Mouse (Mus musculus): ENCODE data around the gene Rexo5. TPM values are rescaled to one million over a fixed set of nuclear protein-coding genes. Genes with fewer than 3 reads are reported as not detected.

Rexo5 gene
- total and polyA plus RNA-seq, 3 experiments: 3.5 to 64.3 (median 58.4) TPM

DNA sequence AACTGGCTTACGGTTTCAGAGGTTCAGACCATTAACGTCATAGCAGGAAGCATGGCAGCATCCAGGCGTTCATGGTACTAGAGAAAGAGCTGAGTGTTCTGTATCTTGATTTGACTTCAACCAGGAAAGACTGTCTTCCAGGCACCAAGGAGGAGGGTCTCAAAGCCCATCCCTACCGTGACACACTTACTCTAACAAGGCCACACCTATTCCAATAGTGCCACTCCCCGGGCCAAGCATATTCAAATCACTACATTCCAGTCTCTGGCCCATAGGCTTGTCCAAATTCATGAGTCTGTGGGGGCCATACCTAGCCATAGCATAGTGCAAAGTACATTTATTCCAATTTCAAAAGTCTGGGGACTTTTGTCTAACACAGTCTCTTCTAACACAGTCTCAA lies 13.6 kb downstream of the Rexo5 start:
- Histone ChIP-seq H3K9me3 (replicated peaks) (no peaks in the 10 kb centered on the region), H3K27me3 (ENCODE audit: insufficient read depth, low read length) (no peaks in the 10 kb centered on the region), H3K4me1 (ENCODE audit: insufficient read depth, low read depth, low read length) (no peaks in the 10 kb centered on the region), H3K4me3 (ENCODE audit: low read depth, low read length) (no peak overlapping the region), H3K36me3 (replicated peaks) (peaks cover 66% of the 10 kb centered on the region)
- ATAC-seq (ENCODE audit: extremely low read depth, insufficient number of reproducible peaks, low FRiP score, poor library complexity, severe bottlenecking) (no peak), DNase-seq (ENCODE audit: low spot score) (no peak)
- no peak for TF ChIP-seq CTCF (IDR thresholded peaks at IDR 0.05; ENCODE audit: low read depth, low read length)
- no peak for TF ChIP-seq TAL1 (conservative IDR thresholded peaks at IDR 0.05; ENCODE audit: low read depth, low read length)
- TF ChIP-seq GATA1 (IDR thresholded peaks at IDR 0.05; ENCODE audit: borderline replicate concordance, low read length): no peak

DNA sequence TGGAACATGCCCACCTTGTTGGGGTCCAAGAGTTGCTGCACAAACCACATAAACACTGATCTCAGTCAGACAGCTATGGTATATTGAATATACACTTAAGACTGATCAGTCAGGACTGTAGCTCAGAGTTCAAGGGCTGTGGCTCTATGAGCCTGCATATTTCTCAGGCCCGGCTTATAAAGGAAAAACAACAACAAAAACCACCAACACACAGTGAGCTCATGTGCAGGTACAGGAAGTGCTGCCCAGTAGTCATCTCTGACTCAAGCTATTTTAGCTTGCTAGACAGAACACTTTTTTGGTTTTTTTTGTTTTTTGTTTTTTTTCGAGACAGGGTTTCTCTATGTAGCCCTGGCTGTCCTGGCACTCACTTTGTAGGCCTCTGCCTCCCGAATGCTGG lies 14.9 kb downstream of the Rexo5 start:
- H3K9me3 ChIP-seq (replicated peaks): no peaks in the 10 kb centered on the region

DNA sequence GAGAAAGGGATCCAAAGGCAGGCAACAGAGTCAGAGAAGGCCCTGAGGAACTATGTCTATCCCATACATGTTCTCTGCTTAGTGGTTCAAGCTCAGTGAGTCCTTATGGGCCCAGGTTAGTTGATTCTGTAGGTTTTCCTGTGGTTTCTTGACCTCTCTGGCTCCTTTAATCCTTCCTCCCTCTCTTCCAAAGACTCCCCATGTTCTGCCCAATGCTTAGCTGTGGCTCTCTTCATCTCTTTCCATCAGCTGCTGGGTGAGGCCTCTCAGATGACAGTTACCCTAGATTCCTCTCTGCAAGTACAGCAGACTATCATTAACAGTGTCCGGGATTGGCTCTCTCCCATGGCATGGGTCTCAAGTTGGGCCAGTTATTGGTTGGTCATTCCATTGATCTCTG lies 41.6 kb downstream of the Rexo5 start:
- Histone ChIP-seq H3K4me3 (ENCODE audit: low read depth, low read length) (no peak overlapping the region), H3K27me3 (ENCODE audit: insufficient read depth, low read length) (no peaks in the 10 kb centered on the region), H3K9me3 (replicated peaks) (no peaks in the 10 kb centered on the region), H3K4me1 (ENCODE audit: insufficient read depth, low read depth, low read length) (peaks cover 24% of the 10 kb centered on the region), H3K36me3 (replicated peaks) (peaks cover 38% of the 10 kb centered on the region)
- TF ChIP-seq CTCF (IDR thresholded peaks at IDR 0.05; ENCODE audit: low read depth, low read length) (no peak), GATA1 (IDR thresholded peaks at IDR 0.05; ENCODE audit: borderline replicate concordance, low read length) (no peak), GATA2 (IDR thresholded peaks at IDR 0.05; ENCODE audit: borderline replicate concordance, low read depth, low read length) (no peak), POLR2AphosphoS5 (IDR thresholded peaks at IDR 0.05; ENCODE audit: insufficient replicate concordance, low read depth, low read length) (no peak)
- DNase-seq (ENCODE audit: low spot score) (no peak), ATAC-seq (ENCODE audit: extremely low read depth, insufficient number of reproducible peaks, low FRiP score, poor library complexity, severe bottlenecking) (no peak)

More for the DNA sequence above, 14.9 kb downstream of the Rexo5 start:
- no peak for TF ChIP-seq GATA2 (IDR thresholded peaks at IDR 0.05; ENCODE audit: borderline replicate concordance, low read depth, low read length)
- no peak for TF ChIP-seq CTCF (IDR thresholded peaks at IDR 0.05; ENCODE audit: low read depth, low read length)
- TF ChIP-seq TAL1 (conservative IDR thresholded peaks at IDR 0.05; ENCODE audit: low read depth, low read length): no peak
- TF ChIP-seq POLR2AphosphoS5 (IDR thresholded peaks at IDR 0.05; ENCODE audit: insufficient replicate concordance, low read depth, low read length): no peak
- no peak for TF ChIP-seq GATA1 (IDR thresholded peaks at IDR 0.05; ENCODE audit: borderline replicate concordance, low read length)
- H3K27me3 ChIP-seq (ENCODE audit: insufficient read depth, low read length): no peaks in the 10 kb centered on the region
- no peak for DNase-seq (ENCODE audit: low spot score)
- no peaks in the 10 kb centered on the region for H3K4me1 ChIP-seq (ENCODE audit: insufficient read depth, low read depth, low read length)
- H3K4me3 ChIP-seq (ENCODE audit: low read depth, low read length): no peak overlapping the region
- no peak for ATAC-seq (ENCODE audit: extremely low read depth, insufficient number of reproducible peaks, low FRiP score, poor library complexity, severe bottlenecking)
- peaks cover 71% of the 10 kb centered on the region for H3K36me3 ChIP-seq (replicated peaks)

DNA sequence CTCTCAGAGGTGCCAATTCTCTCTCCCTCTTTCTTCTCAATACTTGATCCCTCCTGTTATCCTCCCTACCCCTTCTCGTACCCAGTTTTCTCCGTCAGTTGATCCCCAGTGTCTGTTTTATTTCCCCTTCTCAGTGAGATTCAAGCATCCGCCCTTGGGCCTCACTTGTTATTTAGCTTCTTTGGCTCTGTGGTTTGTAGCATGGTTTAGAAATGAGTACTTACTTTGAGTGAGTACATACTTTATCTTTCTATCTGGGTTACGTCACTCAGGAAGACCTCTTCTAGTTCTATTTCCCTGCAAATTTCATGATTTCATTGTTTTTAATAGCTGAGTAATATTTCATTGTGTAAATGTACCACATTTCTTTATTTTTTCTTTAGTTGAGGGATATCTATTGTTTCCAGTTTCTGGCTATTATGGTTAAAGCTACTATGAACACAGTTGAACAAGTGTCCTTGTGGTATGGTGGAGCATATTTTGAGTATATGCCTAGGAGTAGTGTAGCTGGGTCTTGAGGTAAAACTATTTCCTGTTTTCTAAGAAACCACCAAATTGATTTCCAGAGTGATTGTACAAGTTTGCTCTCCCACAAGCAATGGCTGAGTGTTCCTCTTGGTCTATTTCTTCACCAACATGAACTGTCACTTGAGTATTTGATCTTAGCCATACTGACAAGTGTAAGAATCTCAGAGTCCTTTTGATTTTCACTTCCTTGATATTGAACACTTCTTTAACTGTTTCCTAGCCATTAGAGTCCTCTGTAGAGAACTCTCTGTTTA lies 42.4 kb downstream of the Rexo5 start:
- H3K36me3 ChIP-seq (replicated peaks): peaks cover 32% of the 10 kb centered on the region
- ATAC-seq (ENCODE audit: extremely low read depth, insufficient number of reproducible peaks, low FRiP score, poor library complexity, severe bottlenecking) (peak; percentile 45), DNase-seq (ENCODE audit: low spot score) (no peak)
- H3K27me3 ChIP-seq (ENCODE audit: insufficient read depth, low read length): no peaks in the 10 kb centered on the region
- H3K9me3 ChIP-seq (replicated peaks): no peaks in the 10 kb centered on the region
- H3K4me3 ChIP-seq (ENCODE audit: low read depth, low read length): no peak overlapping the region
- TF ChIP-seq CTCF (IDR thresholded peaks at IDR 0.05; ENCODE audit: low read depth, low read length): no peak
- TF ChIP-seq GATA2 (IDR thresholded peaks at IDR 0.05; ENCODE audit: borderline replicate concordance, low read depth, low read length): no peak
- TF ChIP-seq TAL1 (conservative IDR thresholded peaks at IDR 0.05; ENCODE audit: low read depth, low read length): no peak
- no peak for TF ChIP-seq GATA1 (IDR thresholded peaks at IDR 0.05; ENCODE audit: borderline replicate concordance, low read length)
- no peak for TF ChIP-seq POLR2AphosphoS5 (IDR thresholded peaks at IDR 0.05; ENCODE audit: insufficient replicate concordance, low read depth, low read length)
- peaks cover 22% of the 10 kb centered on the region for H3K4me1 ChIP-seq (ENCODE audit: insufficient read depth, low read depth, low read length)

DNA sequence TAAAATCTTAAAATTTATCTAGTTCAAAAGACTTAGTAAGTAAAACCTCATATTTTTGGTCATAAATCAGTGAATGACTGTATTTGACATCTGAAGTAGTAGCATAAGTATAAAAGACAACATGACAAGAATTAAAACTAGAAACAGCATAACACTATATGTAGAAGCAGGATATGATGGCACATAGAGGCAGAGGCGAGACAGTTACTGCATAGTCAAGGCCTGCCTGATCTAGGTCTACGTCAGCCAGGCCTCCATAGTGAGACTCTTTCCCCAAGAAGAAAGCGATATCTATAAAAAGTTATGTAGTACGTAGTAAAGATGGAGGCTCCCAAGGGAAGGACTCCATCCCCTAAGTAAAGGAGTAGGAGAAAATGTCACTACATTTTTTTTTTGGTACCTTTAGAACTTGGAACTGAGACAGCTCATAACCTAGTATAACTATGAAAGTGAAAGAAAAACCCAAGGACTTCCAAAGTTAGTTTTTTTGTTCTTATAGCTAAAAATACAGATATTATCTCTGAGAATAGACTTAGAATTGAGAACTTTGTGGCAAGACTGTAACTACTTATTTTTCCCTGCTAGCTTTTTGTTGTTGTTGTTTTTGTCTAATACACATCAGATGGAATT lies 48.1 kb downstream of the Rexo5 start:
- TF ChIP-seq GATA1 (IDR thresholded peaks at IDR 0.05; ENCODE audit: borderline replicate concordance, low read length) (no peak), CTCF (IDR thresholded peaks at IDR 0.05; ENCODE audit: low read depth, low read length) (no peak), TAL1 (conservative IDR thresholded peaks at IDR 0.05; ENCODE audit: low read depth, low read length) (no peak), POLR2AphosphoS5 (IDR thresholded peaks at IDR 0.05; ENCODE audit: insufficient replicate concordance, low read depth, low read length) (no peak), GATA2 (IDR thresholded peaks at IDR 0.05; ENCODE audit: borderline replicate concordance, low read depth, low read length) (no peak)
- peaks cover 45% of the 10 kb centered on the region for H3K36me3 ChIP-seq (replicated peaks)
- ATAC-seq (ENCODE audit: extremely low read depth, insufficient number of reproducible peaks, low FRiP score, poor library complexity, severe bottlenecking) (no peak), DNase-seq (ENCODE audit: low spot score) (no peak)
- H3K4me1 ChIP-seq (ENCODE audit: insufficient read depth, low read depth, low read length): peaks cover 13% of the 10 kb centered on the region
- H3K27me3 ChIP-seq (ENCODE audit: insufficient read depth, low read length): no peaks in the 10 kb centered on the region
- no peaks in the 10 kb centered on the region for H3K9me3 ChIP-seq (replicated peaks)
- H3K4me3 ChIP-seq (ENCODE audit: low read depth, low read length): no peak overlapping the region

DNA sequence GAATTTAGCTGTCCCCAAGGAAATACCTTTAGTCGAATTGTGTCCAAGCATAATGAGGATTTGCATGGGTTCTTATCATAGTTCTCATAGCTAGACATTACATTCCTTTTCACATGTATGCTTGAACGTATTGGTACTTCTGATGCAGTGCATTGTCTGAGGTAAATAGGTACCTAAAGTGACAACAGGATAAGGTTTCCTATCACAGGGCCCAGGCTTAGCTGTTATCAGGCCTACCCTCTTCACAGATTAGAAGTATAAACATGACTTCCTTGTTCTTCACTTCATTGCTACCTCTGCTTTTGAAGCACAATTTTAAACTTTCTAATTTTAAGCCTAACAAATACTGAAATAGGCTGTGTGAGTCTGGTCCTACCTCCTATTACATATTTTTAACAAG lies 51.7 kb downstream of the Rexo5 start:
- Histone ChIP-seq H3K36me3 (replicated peaks) (peaks cover 75% of the 10 kb centered on the region), H3K4me3 (ENCODE audit: low read depth, low read length) (no peak overlapping the region), H3K9me3 (replicated peaks) (no peaks in the 10 kb centered on the region), H3K27me3 (ENCODE audit: insufficient read depth, low read length) (no peaks in the 10 kb centered on the region), H3K4me1 (ENCODE audit: insufficient read depth, low read depth, low read length) (peaks cover 9% of the 10 kb centered on the region)
- DNase-seq (ENCODE audit: low spot score) (no peak), ATAC-seq (ENCODE audit: extremely low read depth, insufficient number of reproducible peaks, low FRiP score, poor library complexity, severe bottlenecking) (peak; percentile 22; the same call in 1 of the 2 replicates)
- no peak for TF ChIP-seq CTCF (IDR thresholded peaks at IDR 0.05; ENCODE audit: low read depth, low read length)
- TF ChIP-seq GATA2 (IDR thresholded peaks at IDR 0.05; ENCODE audit: borderline replicate concordance, low read depth, low read length): no peak
- no peak for TF ChIP-seq GATA1 (IDR thresholded peaks at IDR 0.05; ENCODE audit: borderline replicate concordance, low read length)
- no peak for TF ChIP-seq TAL1 (conservative IDR thresholded peaks at IDR 0.05; ENCODE audit: low read depth, low read length)
- TF ChIP-seq POLR2AphosphoS5 (IDR thresholded peaks at IDR 0.05; ENCODE audit: insufficient replicate concordance, low read depth, low read length): no peak
